8 mouse cellular contexts compared by ENCODE assay signal in the genomic region with DNA sequence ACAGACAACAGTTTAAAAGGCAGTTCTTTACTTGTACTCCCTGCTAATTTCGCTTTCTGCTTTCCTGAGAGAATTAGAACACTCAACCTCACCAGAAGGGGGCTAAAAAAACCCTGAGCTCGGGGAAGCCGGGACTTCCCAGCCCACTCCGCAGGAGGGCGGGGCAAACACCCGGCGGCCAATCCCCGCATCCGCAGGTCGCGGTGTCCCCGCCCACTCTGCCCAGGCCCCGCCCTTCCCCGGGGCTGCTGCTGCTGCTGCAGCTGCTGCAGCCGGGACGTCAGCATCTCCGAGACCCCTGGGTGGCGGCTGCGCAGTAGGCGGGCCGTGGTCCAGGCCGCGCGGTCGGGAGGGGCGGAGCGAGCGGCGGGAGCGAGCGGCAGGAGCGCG. TPM values are rescaled to one million over a fixed set of nuclear protein-coding genes. Genes with fewer than 3 reads are reported as not detected.
DNase-seq lines count a peak whose midpoint lies in the region; ATAC-seq and TF ChIP-seq lines count a peak whose summit lies in the region.

No protein-coding gene starts in this region.

- no peaks in the 10 kb centered on the region for H3K9me3 ChIP-seq in ES-E14 (ENCODE audit: control insufficient read depth, insufficient read depth, low read depth, low read length)
- H3K9me3 ChIP-seq in forebrain, embryonic 16.5 days (ENCODE audit: control insufficient read depth, low read length): no peaks in the 10 kb centered on the region
- H3K9me3 ChIP-seq in lung, embryonic 15.5 days: no peaks in the 10 kb centered on the region

- peak; percentile 92 for DNase-seq in ES-E14 (ENCODE audit: low read depth, low spot score)
- DNase-seq in cerebellum, adult 11-12 months: peak; percentile 95
- DNase-seq in heart, postnatal 4 days: peak; percentile 100
- DNase-seq in layer of hippocampus, adult 8-10 months (ENCODE audit: low spot score in 2 of 2): peak; percentile 93 to 95
- peak; percentile 98 for DNase-seq in ovary, adult 18-20 months (ENCODE audit: low spot score)
- peak; percentile 98 for DNase-seq in thymus, postnatal 0 days (ENCODE audit: low spot score)

- H3K27me3 ChIP-seq in forebrain, embryonic 16.5 days (replicated peaks; ENCODE audit: control insufficient read depth, insufficient read depth, low read length): no peaks in the 10 kb centered on the region
- H3K27me3 ChIP-seq in lung, embryonic 15.5 days: no peaks in the 10 kb centered on the region

- H3K27ac ChIP-seq in ES-E14 (ENCODE audit: insufficient read depth, low read depth, low read length, poor library complexity, severe bottlenecking): no peak overlapping the region
- peak overlapping the region; percentile 92 for H3K27ac ChIP-seq in forebrain, embryonic 16.5 days (ENCODE audit: low read length)
- peak overlapping the region; percentile 96 for H3K27ac ChIP-seq in lung, embryonic 15.5 days

- in situ Hi-C loops in ES-E14 (cut with MboI; ENCODE audit: low sequenced_read_pairs in 2 of 2, unreplicated experiment in 2 of 2): no loop called here

- peak overlapping the region; percentile 78 to 87 for H3K4me3 ChIP-seq in ES-E14 (ENCODE audit: insufficient read depth in 1 of 2, low read depth in 1 of 2, low read length in 2 of 2, poor library complexity in 1 of 2, severe bottlenecking in 1 of 2)
- peak overlapping the region; percentile 84 for H3K4me3 ChIP-seq in forebrain, embryonic 16.5 days (replicated peaks; ENCODE audit: low read length)
- peak overlapping the region; percentile 89 for H3K4me3 ChIP-seq in lung, embryonic 15.5 days

- ATAC-seq in forebrain, embryonic 16.5 days: peak; percentile 99
- ATAC-seq in lung, embryonic 15.5 days (ENCODE audit: borderline replicate concordance, extremely low read depth, low FRiP score, low TSS enrichment): peak; percentile 100

- no peaks in the 10 kb centered on the region for H3K36me3 ChIP-seq in ES-E14 (ENCODE audit: control insufficient read depth, insufficient read depth, low read length, poor library complexity, severe bottlenecking)
- H3K36me3 ChIP-seq in forebrain, embryonic 16.5 days (ENCODE audit: control insufficient read depth, insufficient read depth): no peaks in the 10 kb centered on the region
- H3K36me3 ChIP-seq in lung, embryonic 15.5 days: no peaks in the 10 kb centered on the region

- H3K4me2 ChIP-seq in forebrain, embryonic 16.5 days (ENCODE audit: low read length): peak overlapping the region; percentile 78
- H3K4me2 ChIP-seq in lung, embryonic 15.5 days: peak overlapping the region; percentile 60

- H3K4me1 ChIP-seq in ES-E14 (ENCODE audit: control insufficient read depth in 2 of 2, insufficient read depth in 2 of 2, low read length in 2 of 2, poor library complexity in 1 of 2): peaks cover 3 to 7% of the 10 kb centered on the region in 2 experiments; a peak in 2 of 4 replicates
- H3K4me1 ChIP-seq in forebrain, embryonic 16.5 days (replicated peaks; ENCODE audit: control insufficient read depth, insufficient read depth, low read length): peaks cover 4% of the 10 kb centered on the region
- H3K4me1 ChIP-seq in lung, embryonic 15.5 days: peaks cover 20% of the 10 kb centered on the region

- under 1% methylated on average over 24 of the region's 33 CpGs for WGBS in forebrain, embryonic 16.5 days
- WGBS in lung, embryonic 15.5 days: under 1% methylated on average over 21 of the region's 33 CpGs

- H3K9ac ChIP-seq in ES-E14 (ENCODE audit: insufficient read depth, low read depth, low read length, poor library complexity, severe bottlenecking): no peak overlapping the region; the same call in 1 of the 2 replicates
- H3K9ac ChIP-seq in forebrain, embryonic 16.5 days (replicated peaks; ENCODE audit: low read depth, low read length): peak overlapping the region; percentile 98
- peak overlapping the region; percentile 90 for H3K9ac ChIP-seq in lung, embryonic 15.5 days

TF ChIP-seq in ES-E14, 5 proteins besides CTCF, POLR2A, EP300 and RAD21:
- no peak for TF ChIP-seq HCFC1 (IDR thresholded peaks at IDR 0.05; ENCODE audit: borderline replicate concordance, insufficient read depth, low read length)
- TF ChIP-seq ZC3H11A (IDR thresholded peaks at IDR 0.05; ENCODE audit: borderline replicate concordance, low read depth, low read length): no peak
- 0 out of 2 replicates have a peak, but pooled peaks have one; percentile 36 for TF ChIP-seq ZNF384 (IDR thresholded peaks at IDR 0.05; ENCODE audit: low read depth, low read length)
TF ChIP-seq in ES-E14: peak in this region for 1.

RNA-seq across cellular contexts. Expression of a gene that starts 0.2 kb away (rescaled TPM):
- total RNA-seq in ES-E14 (2012; rRNA removed): 6.3 and 7.0 TPM in 2 replicates
- 1.4 and 1.5 TPM in 2 replicates for polyA plus RNA-seq in forebrain, embryonic 16.5 days (2015; fragmentation: Nextera tagmentation; extraction: Ambion mirVana)
- total RNA-seq in heart, postnatal 4 days (2021): 10 to 100 TPM; 18.5 to 19.4 TPM
- total RNA-seq in layer of hippocampus, adult 8-10 months (2022): 10 to 100 TPM; 10.2 to 11.0 (median 10.5) TPM
- polyA plus RNA-seq in lung, embryonic 15.5 days (2015; fragmentation: Nextera tagmentation; extraction: Ambion mirVana): 3.3 and 3.6 TPM in 2 replicates
- 12.2 and 14.6 TPM in 2 replicates for polyA plus RNA-seq in thymus, postnatal 0 days (2015; fragmentation: Nextera tagmentation; extraction: Ambion mirVana)
